Mouse (Mus musculus): Measurements from ENCODE around the gene Srgap3. TPM values are rescaled to one million over a fixed set of nuclear protein-coding genes. Genes with fewer than 3 reads are reported as not detected.

The Srgap3 gene
- total RNA-seq, 2 experiments from 2014 or later = 1.2 TPM

DNA sequence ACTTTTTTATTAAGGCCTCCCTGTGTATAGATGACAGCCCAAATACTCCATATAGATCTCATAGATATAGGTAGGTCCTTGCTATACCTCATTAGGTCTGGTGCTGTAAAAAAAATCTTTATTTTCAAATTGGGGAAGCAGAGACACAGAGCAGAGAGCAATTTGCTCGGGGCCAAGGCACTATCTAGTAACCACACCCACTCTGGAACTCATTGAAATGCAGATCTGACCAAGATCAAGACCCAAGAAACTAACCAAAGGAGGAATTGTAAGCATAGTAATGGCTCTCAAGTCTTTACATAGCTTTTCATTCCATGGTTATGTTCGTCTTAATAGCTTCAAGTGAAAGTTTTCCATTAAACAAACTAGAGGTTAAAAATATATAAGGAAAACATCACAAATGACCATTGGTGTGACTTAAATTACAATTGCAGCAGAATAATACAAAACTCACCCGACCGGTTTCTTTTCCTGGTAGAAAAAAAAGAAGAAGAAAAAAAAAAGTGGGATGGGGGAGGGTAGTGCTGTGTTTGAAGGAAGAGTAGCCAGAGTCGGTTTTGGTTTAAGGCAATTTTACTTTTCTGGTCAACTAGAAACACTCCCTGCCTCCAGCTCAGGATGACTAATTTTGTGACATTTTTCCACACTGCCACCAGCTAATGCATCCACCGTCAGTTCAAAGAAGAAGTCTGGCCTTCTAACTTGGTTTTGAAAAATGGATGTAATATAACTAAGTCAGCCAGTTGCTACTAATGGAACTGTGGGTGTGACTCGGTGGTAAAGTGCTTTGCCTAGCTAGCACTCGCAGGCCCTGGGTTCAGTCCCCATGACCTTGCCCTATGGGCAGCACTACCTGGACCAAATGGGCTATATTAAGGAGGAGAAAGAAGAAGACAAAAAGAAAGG lies 3.4 kb upstream of the Srgap3 start:
- intact Hi-C loops (cut with DNase I) = no loop called here
- DNase-seq (ENCODE audit: low spot score) = no peak

DNA sequence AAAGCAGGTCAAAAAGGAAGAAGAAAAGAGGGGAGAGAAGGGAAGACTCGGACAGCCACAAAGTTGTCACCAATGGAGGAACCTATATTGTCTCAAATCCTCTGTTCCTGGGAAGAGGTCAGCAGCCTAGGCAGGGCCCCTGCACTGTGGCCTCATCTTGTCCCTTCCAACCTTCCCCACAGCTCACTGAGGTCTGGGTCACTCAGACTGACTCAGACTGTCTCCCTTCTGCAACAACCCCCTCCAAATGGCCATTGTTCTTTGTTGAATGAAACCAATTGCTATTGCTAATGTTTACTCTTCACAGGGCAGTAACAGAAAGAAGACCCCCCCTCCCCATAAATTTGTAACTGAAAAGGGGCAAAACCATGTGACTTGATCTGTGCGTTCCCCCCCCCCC lies 2.2 kb upstream of the Srgap3 start:
- intact Hi-C loops (cut with DNase I) = no loop called here
- DNase-seq (ENCODE audit: low spot score) = no peak

DNA sequence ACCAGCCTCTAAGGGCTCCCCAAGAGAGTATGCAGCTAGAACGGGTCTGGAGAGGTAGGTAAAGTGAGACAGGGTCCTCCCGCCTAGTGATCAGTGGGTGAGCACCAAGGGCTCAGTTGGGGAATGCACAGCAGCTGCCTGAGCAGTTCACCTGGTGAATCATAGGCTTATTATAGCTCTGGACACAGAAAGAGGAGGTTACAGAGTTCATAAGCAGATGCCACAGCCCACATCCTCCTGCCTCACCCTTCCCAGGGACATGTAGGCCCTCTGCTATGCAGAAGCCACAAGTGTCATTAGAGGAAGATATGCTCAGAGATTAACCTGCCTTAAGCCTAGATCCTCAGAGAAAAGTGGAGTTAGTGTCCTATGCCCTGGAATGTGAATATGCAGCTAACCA lies 1.4 kb upstream of the Srgap3 start:
- no peak for DNase-seq (ENCODE audit: low spot score)
- intact Hi-C loops (cut with DNase I) = no loop called here

DNA sequence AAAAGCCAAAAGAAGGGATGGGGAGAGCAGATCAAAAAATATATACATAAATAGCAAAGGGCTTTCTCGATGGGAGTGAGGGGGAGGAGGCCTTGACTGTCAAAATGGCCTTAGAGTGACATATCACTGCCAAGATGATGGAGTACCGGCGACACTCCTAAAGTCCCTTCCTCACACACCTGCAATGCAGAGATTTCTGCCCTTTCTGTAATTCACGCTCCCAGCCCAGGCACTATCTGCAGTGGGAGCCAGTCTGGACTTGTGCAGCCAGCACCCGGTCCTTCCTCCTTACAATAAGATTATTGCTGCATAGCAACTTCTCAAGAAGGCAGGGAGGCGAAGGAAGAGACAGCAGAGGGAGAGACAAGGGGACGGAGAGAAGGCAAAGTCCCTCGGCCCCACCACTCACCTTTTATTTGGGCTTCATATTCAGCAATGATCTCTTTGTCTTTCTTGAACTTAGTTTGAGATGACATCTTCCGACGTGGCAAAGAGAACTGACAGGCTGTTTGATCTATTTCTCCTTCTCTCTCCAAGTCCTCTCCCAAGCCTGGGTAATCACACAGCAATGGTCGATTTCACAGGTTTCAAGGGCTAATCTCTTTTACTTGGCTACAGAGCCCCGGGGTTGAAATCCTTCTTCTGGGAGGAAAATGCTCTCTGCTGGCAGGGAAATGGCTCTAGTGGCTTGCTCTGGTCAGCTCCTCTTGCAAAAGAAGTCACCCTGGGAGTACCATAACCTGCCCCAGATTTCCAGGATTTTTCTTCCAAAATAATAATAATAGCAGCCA lies 850 bp downstream of the Srgap3 start:
- no peak for DNase-seq (ENCODE audit: low spot score)
- intact Hi-C loops (cut with DNase I) = no loop called here

DNA sequence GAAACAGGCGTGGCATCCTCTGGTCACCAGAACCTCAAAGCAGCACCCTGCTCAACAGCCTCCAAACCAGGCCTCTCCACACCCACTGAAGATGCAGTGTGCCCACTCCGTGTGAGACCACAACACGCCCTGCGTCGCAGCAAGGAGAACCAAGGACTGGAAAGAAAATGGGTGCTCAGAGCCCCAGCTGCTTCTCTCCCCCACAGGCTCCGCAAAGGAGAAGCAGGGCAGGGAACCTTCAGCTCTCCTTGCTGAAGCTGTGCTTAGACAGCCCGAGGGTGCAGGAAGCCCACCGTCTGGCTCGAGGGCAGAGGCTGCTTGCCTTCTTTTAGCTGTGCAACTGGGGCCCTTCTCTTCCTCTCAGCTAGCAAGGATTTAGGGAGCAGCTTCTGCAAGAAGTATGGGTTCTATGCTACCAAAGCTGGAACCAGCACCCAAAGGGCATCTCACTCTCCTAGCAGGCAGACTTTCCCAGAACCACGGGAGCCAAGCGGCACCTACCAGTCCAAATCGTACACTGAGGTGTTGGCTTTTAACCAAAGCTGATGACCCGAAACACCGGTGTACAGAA lies 1.8 kb downstream of the Srgap3 start:
- intact Hi-C loops (cut with DNase I) = no loop called here
- no peak for DNase-seq (ENCODE audit: low spot score)

- no peak for DNase-seq (ENCODE audit: low spot score)
- intact Hi-C loops (cut with DNase I) = no loop called here
These were observed 3.3 kb downstream of the Srgap3 start for GRCm38 (mm10) chr6:112943596-112944245.

DNA sequence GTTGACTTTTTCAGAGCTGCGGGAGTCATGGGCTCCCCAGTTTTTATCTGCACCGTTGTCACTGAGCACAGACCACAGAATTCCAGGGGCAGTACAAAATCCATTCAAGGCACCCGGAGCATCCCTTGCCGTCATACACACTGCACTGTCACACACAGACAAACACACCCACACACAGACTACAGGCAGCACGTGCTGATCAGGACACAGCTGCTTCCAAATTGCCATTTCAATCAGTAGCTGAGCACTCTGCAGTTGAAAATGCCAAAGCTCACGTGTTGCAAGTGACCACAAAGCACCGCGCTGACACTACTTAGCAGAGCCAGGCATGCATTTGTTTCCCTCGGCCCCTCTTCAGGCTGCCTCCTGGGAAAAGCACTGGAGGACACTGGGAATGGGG lies 7.8 kb downstream of the Srgap3 start:
- intact Hi-C loops (cut with DNase I) = no loop called here
- DNase-seq (ENCODE audit: low spot score) = no peak

DNA sequence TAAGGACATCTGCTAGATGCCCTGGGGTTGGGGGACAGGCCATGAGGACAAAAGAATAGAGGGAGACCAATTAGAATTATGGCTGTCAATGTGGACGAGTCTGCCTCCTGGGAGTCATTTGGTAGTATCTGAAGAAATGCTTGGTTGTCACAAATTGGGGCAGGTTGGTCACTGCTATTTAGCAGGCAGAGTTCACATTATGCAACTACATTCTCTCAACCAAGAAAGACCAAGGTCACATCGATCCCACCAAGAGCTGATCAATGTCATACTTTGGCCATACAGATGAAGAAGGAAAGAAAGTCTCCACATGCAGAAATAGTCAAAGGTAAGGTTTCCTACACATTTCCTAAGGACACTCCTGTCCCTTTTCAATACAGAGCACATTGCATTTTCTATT lies 9.3 kb downstream of the Srgap3 start:
- intact Hi-C loops (cut with DNase I) = no loop called here
- DNase-seq (ENCODE audit: low spot score) = no peak

DNA sequence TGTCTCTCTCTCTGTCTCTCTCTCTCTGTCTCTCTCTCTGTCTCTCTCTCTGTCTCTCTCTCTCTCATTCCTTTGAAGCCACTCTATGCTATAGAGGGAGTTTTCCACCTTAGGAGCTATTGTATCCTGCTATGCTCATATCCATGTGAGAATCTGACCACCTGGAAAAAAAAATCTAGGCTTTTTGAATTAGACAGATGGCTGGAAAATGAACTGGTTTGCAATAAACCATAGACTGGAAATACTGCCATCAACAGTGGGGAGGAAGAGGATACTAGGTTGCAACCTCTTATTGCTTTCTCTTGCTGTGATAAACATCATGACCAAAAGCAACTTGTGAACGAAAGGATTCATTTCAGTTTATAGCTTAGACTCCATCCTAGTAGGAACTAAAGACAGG lies 12.6 kb downstream of the Srgap3 start:
- intact Hi-C loops (cut with DNase I) = no loop called here

DNA sequence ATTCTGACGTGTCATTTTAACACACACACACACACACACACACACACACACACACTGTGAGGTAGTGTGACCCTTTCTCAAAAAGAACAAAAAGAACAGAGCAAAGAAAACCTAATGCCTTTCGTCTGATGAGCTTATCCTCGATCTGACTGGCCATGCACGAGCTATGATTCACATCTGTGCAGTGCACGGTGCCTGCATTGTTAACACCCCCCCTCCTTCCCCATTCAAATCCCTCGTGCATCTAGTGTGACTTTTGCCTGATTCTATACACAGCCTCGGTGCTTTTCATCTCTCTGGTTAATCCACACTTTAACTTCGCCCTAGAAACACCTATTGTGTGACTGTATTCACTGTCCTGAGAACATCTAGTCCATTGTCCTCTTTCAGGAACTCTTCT lies 14.5 kb downstream of the Srgap3 start:
- intact Hi-C loops (cut with DNase I) = no loop called here
- DNase-seq (ENCODE audit: low spot score) = no peak

More for the DNA sequence above, 12.6 kb downstream of the Srgap3 start:
- no peak for DNase-seq (ENCODE audit: low spot score)

DNA sequence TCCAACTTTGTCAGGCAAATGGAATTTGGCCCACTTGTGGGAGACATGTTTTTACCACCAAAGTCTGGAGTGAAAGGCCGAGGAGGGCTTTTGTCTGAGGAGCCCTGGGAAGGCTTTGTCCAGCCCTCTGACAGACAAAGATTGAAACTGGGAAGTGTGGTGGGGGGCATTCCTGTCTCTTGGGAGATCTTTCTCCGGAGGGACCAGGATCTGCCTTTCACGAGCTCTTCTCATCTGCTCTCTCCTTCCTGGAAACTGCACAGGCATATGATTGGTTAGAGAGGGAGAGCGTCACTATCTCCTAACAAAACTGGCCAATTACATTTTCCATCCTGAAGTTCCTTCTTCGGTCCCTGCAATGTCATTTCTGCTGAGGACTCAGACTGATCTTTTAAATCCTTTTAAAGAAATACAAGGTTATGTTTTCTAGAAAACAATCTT lies 17.0 kb downstream of the Srgap3 start:
- no peak for DNase-seq (ENCODE audit: low spot score)
- intact Hi-C loops (cut with DNase I) = no loop called here

DNA sequence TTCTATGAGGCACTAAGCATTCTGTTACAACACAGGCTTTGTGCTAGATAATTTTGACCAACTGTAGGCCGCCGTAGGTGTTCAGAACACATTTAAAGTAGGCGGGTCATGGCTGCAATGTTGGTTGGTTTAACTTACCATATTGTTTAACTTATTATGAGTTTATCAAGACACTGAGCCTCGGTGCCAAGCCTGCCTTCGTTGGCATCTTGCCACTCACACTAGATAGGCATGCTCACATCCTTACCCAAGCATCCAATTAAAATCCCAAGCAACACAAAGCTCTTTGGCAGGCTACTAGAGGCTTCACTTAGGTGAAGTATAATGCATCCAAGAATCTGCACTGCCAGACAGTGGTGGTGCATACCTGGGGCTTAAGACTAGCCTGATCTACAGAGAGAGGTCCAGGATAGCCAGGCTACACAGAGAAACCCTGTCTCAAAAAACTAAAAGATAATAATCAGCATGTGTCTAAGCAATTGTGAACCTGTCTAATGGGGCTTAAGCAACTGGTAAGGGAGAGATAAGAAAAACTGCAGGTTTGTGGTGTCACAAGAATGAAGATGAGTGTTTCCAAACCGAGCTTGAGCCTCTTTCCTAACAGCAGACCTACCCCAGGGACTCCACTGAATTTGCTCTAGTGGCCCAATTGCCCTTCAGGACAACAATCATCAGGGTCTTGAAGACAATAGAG lies 17.6 kb downstream of the Srgap3 start:
- DNase-seq (ENCODE audit: low spot score) = no peak
- intact Hi-C loops (cut with DNase I) = no loop called here

GRCm38 (mm10) chr6:112928841-112929240 lies 18.2 kb downstream of the Srgap3 start:
- DNase-seq (ENCODE audit: low spot score) = no peak
- intact Hi-C loops (cut with DNase I) = no loop called here

DNA sequence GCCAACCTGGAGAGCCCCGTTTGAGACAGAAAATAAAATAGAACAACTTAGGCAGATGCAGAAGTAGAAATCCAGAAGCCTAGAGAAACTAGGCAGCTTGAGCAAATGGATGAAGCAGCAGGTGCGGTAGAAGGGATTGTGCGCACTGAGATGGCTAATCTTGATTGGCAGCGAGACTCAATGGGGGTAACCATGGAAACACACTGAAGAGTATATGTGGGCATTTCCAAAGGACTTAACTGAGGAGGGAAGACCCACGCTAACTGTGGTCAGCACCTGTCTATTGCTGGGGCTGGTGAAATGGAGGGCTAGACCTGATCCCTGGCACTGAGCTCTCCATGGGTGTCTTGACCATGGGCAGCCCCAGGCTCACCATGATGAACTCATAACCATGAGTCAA lies 19.7 kb downstream of the Srgap3 start:
- intact Hi-C loops (cut with DNase I) = no loop called here
- DNase-seq (ENCODE audit: low spot score) = no peak

- no peak for DNase-seq (ENCODE audit: low spot score)
These were observed 21.1 kb downstream of the Srgap3 start for GRCm38 (mm10) chr6:112926011-112926410.

DNA sequence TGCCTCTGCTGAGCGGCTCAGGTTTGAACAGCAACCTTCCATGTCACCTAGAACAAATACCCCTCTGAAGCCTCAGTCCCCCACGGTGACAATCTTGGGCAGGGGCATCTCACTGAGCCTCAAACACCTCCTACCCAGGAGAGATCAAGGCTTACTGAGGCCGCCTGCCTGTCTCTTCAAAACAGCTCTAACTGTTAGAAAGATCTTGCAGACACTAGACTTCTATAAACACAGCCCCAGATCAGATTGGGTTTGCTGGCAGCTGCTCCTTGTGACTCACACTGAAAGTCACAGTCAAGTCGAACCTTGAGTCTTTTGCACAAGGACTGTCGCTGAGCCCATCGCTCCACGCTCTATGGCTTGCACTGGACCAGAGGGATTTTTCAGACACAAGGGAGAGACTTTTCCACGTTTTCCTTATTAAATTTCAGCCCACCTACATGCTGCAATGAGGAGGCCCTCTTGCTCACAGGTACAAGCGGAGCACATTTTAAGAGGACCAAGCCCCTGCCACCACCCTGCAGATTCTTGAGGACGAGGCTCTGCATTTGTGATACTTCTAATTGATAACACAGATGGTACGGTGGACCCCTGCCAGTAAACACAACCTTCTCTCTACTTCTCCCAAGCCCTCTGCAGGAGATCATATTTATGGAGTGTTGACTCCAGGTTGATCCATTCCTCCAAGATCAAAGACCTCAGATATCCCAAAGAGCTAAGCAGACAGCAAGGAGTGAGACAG lies 21.7 kb downstream of the Srgap3 start:
- intact Hi-C loops (cut with DNase I) = no loop called here
- DNase-seq (ENCODE audit: low spot score) = no peak

More at GRCm38 (mm10) chr6:112926011-112926410, 21.1 kb downstream of the Srgap3 start:
- intact Hi-C loops (cut with DNase I) = no loop called here

DNA sequence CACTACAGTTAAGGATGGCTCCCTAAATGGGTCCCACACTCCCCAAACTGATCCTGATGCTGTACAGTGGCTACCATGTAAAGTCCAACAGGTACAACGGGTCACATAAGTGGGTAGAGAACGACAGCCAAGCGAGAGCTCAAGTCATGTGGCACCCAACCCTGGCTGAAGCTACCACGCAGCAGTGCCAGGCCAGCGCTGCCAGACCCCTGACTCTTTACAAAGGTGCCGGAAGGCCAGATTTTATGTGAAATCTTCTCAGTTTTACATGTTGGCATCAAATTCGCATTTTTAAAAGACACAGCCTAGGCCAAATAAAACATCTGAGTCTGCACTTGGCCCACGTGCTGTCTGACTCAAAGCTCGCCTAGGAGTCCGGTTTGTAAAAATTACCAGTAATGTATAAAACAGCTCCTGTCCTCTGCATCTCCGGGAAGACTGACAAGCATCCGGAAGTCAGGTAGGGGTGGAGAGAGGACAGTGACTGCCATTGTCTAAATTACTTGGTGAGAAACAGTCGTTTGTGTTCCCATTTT lies 22.4 kb downstream of the Srgap3 start:
- intact Hi-C loops (cut with DNase I) = no loop called here
- no peak for DNase-seq (ENCODE audit: low spot score)

GRCm38 (mm10) chr6:112920619-112921195 lies 26.4 kb downstream of the Srgap3 start:
- intact Hi-C loops (cut with DNase I) = no loop called here
- DNase-seq (ENCODE audit: low spot score) = no peak

Measured in heart, postnatal 25 days (tissue).